Mouse (Mus musculus) MN1 (cell line): ENCODE results near the gene Naaladl2.

ENCODE experiments used
- DNase-seq: peaks from one replicate; pipeline ENCODE4 v3.0.0-alpha.2; 2016; ENCODE audit warnings: low spot score

Gene Naaladl2

DNA sequence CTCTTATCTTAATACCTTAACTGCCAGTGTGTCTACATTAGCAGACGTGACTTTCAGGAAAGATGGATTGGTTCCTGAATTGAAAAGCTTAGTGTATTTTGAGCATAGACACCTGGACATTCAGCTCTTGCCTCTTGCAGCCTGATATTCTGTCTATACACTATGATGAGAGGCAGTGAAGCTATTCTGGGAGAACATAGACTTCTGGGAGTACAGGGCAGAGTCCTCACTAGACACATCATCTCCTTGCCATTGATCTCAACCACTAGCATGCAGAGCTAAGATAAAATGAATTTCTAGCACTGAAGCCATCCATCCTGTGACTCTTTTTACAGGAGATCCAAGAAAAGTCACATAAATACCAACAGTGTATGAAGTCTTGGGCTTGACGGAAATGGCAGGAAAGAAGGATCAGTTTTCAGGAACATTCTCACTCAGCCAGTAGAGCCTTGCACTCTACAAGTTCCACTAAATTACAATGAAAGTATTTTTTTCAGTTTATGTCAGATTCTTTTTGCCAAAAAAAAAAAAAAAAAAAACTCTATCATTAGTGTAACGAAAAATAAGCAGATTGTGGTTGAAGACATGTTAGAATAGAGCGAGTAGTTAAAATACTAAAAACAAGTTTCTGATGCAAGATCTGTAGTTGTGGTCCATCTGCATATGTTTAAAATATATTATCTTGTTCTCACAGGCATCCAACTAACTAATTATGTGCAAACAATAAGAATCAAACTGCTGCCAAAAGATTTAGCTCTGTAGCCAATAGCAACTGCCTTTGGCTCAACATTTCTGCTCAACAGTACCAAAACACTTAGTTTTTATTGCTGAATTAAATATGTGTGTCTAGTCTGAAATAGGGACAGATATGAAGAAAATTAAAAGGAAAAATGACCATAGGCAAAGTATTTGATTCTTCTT is 1171.1 kb downstream of the Naaladl2 start:
- no peak for DNase-seq

DNA sequence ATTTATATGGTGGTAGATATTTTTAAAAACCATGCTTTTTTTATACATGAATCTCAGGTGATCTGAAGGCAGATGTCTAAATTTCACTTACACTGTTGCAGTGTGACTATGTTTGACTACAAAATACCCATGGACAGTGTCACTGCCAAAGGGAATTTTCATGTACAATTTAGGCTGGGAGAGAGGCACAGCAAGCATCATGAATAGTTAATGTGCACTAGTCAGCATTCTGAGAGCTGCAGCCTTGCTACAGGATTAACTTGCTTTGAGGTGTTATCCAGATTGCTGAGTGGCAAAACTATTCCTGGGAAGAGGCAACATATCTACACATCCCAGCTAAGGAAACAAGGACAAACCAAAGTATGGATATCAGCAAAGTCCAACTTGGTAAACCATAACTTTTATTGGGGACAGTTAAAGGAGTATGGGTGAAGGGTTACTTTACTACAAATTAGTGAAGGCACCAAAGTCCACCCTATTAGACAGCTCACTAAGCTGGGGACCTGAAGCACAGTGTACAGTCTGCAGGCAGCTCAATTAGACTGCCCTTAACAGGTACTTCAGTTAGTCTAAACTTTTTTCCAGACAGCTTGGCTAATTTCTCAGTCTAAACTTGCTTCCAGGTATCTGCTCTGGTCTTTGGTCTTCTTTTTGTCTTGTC is 1181.0 kb downstream of the Naaladl2 start:
- no peak for DNase-seq

DNA sequence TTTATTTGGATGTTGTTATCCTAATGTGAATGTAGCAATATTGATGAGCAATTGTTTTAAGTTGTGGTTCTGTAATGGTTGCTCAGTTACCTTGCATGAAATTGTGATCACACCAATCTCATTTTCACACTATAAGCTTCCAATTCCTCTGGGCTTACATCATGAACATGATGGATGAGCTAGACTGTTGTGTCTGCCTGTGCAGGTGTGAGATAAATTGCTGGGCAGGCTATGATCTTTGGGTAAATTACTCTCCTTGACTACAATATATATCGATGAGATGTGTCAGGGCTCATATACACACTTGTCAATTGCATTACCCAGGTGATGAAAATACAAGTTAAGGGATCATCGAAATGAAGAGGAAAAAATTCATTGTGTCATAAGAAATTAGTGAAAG is 1197.9 kb downstream of the Naaladl2 start:
- no peak for DNase-seq

DNA sequence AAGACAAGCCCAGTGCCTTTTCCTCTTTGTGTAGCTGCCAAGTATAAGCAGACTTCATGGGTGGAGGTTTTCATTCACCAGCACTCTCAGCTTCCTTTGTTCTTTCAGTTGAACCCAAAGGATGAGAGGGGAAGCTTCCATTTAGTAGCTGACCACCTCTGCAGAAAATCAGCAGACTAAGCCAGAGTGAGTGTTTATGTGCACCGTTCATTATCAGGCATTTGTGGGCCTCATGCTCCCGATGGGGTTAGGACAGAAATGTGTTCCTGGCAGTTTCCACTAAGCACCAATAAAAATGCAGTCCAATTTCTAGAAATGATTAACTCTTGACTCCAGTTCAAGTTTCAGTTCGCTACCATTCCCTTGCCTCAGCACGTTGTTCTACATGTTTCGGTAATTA is 1206.8 kb downstream of the Naaladl2 start:
- no peak for DNase-seq

DNA sequence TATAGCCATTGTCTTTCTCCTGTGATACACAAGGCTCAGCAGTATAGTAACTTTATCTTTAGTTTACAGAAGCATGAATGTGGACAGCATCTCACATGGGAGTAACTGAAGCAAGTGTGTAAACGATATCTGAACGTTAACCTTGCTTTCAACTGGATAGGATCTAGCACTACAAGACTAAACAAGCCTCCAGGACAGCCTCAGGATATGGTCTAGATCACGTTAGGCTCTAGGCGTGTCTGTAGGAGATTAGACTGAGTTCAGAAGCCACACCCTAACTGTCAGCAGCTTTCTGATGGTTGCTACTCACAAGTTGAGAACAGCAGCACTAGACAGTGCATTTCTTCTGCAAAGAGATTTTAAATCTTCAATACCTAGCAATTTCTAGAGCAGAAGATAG is 1216.0 kb downstream of the Naaladl2 start:
- DNase-seq, result no peak

DNA sequence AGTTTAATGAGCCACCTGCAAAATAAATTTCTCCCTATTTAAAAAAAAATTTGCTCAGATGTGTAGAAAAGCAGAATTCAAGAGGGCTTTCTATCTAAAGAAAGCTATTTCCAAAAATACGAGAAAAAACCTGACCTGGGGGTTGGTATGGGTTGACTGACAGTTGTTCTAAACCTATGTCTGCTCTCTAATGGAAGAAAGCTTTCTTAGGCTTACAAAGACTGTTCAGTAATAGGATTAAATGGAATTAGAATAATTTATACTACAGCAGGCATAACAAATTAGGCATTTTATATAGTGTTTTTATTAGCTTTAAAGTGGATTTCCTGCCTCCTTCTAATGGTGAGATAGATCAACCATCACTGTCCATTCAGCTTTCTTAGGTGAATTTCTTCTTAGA is 1236.4 kb downstream of the Naaladl2 start:
- DNase-seq, result no peak

DNA sequence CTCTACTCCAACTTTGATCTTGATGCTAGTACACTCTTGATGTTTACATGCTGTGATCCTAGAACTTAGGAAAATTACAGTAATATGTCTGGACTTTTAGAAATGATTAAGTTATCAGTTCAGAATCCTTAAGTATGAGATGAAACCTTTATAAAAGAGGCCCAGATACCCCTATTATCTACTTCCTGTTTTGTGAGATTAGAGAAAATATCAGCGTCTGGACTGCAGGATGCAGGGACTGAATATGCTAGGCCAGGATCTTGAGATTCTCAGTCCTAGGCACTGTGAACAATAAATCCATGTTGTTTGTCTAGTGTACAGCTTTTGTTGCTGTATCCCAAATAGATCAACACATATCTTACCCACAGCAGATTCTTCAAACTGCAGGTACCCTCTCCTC is 1278.4 kb downstream of the Naaladl2 start:
- no peak for DNase-seq

DNA sequence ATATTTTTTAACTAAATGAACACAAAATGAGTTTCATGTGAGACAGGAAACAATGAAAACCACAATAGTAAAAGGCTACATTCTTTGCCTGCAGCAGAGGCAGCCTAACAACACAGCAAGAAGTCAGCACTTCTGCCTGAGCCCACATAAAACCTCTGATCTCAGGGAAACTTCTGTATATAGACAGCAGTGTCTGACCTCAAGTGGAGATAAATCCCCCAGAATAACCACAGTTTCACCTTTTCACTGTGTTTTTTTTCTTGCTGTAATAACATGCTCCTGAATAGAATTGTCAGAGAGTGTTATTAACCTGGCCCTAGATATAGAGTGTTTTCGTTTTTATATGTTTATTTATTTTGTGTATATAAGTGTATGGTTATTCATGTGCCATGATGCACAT is 1286.8 kb downstream of the Naaladl2 start:
- no peak for DNase-seq

DNA sequence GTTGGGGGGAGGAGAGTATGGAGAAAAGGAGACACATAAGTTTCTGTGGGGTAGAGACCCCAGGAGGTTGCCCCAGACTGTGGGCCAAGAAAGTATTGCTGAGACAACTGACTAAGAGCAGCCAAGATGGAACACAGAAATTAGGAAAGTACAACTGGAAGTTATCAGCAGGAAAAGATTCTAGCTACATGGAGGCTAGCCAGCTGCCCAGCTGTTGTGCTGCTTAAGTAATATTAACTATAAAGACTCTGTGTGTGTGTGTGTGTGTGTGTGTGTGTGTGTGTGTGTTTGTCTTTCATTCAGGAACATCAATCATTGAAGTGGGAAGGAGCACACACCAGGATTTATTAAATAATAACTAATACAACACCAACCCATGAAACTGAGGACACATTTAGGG is 1326.5 kb downstream of the Naaladl2 start:
- DNase-seq, result no peak

DNA sequence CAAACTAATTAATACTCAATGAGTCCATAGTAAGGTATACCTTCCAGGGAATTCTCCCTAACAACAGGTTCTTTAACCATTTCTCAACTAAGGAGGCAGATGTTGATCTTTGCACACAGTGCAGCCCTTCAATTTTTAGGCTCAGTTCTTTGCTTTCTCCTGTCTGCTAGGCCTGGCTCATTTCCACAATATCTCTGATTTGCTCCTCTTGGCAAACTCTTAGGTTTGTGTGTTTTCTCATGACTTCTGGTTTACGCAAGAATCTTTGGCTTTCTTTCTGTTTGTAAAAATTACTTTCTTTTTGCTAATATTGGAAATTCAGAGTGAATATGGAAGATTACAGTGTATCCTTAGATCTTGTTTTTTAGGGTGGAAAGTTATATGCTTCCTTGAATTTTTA is 1385.3 kb downstream of the Naaladl2 start:
- no peak for DNase-seq
